Comparison of ENCODE assay signal across 10 mouse cellular contexts in the genomic region with DNA sequence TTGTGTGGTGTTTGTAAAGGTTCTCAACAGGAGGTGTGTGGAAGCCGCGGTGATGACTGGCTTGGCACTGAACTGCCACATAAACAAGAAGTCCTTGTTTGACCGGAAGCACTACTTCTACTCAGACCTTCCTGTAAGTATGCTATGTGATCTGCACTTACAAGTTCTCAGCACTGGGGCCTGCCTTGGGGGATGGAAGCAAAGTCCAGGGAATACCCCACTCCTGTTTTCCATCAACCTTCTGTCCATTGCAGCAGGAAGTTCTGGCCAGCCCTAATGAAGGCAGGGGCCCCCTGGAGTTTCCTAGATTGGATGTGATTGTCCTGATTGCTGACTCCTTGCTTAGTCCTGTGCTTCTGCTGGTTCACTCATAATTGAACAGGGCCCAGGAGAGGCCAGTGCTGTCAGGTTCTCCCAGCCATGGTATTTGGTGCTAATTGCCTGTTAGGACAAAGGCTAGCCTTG. TPM values are rescaled to one million over a fixed set of nuclear protein-coding genes. Genes with fewer than 3 reads are reported as not detected.
DNase-seq lines count a peak whose midpoint lies in the region; ATAC-seq lines count a peak whose summit lies in the region.
"Had no signal": no experiment of that assay in that cellular context is flagged by ENCODE, and none has a peak within 500 bp of the region (broad histone marks: within the 10 kb centered on the region; RNA-seq: fewer than 3 reads in every experiment).

No protein-coding gene starts in this region.

- H3K27me3 ChIP-seq in heart, embryonic 11.5 days (ENCODE audit: control insufficient read depth, insufficient read depth, low read length), result no peaks in the 10 kb centered on the region
- no peaks in the 10 kb centered on the region for H3K27me3 ChIP-seq in hindbrain, embryonic 15.5 days

- no peak for DNase-seq in heart, postnatal 14 days
- peak; percentile 16 for DNase-seq in urinary bladder, postnatal 14 days (ENCODE audit: low spot score)
- no peak for DNase-seq in urinary bladder, postnatal 4 days (ENCODE audit: low spot score in 2 of 2)
- no peak for DNase-seq in spleen, adult 18-20 months
- DNase-seq in kidney, adult 9 months, result no peak
- DNase-seq in kidney, postnatal 25 days, result no peak
- DNase-seq: gastrocnemius, postnatal 25 days had no signal

- H3K36me3 ChIP-seq in heart, embryonic 11.5 days (ENCODE audit: control insufficient read depth, insufficient read depth, low read length), result no peaks in the 10 kb centered on the region
- no peaks in the 10 kb centered on the region for H3K36me3 ChIP-seq in hindbrain, embryonic 15.5 days

- intact Hi-C loops in heart, postnatal 14 days (cut with DNase I), result no loop called here

- H3K9me3 ChIP-seq in heart, embryonic 11.5 days (replicated peaks; ENCODE audit: control insufficient read depth, low read length), result no peaks in the 10 kb centered on the region
- no peaks in the 10 kb centered on the region for H3K9me3 ChIP-seq in hindbrain, embryonic 15.5 days

- no peak overlapping the region for H3K9ac ChIP-seq in heart, embryonic 11.5 days (ENCODE audit: low read depth, low read length)
- no peak overlapping the region for H3K9ac ChIP-seq in hindbrain, embryonic 15.5 days

- 0 out of 2 replicates have a peak overlapping the region, but pooled peaks have one; percentile 3 for H3K4me2 ChIP-seq in heart, embryonic 11.5 days
- no peak overlapping the region for H3K4me2 ChIP-seq in hindbrain, embryonic 15.5 days
- H3K4me2 ChIP-seq: midbrain, embryonic 11.5 days had no signal

- no peak for ATAC-seq in heart, embryonic 11.5 days (replicated peaks; ENCODE audit: insufficient number of reproducible peaks, low FRiP score, low TSS enrichment)
- ATAC-seq in hindbrain, embryonic 15.5 days (ENCODE audit: low FRiP score, low read depth), result peak; percentile 68; the same call in 1 of the 2 replicates

- H3K4me3 ChIP-seq in heart, embryonic 11.5 days (ENCODE audit: low read depth, low read length), result no peak overlapping the region
- no peak overlapping the region for H3K4me3 ChIP-seq in hindbrain, embryonic 15.5 days

- WGBS in heart, embryonic 11.5 days (ENCODE audit: insufficient replicate concordance), result 24% methylated on average over 3 of the region's 3 CpGs
- WGBS in hindbrain, embryonic 15.5 days, result 54% methylated on average over 3 of the region's 3 CpGs

- peaks cover 22% of the 10 kb centered on the region for H3K4me1 ChIP-seq in heart, embryonic 11.5 days (ENCODE audit: control insufficient read depth, insufficient read depth, low read length)
- H3K4me1 ChIP-seq in hindbrain, embryonic 15.5 days (replicated peaks), result peaks cover 17% of the 10 kb centered on the region

- peak overlapping the region; percentile 71 for H3K27ac ChIP-seq in heart, embryonic 11.5 days (ENCODE audit: low read depth, low read length)
- H3K27ac ChIP-seq in hindbrain, embryonic 15.5 days (replicated peaks), result peak overlapping the region; percentile 5; the same call in 1 of the 2 replicates

RNA-seq across cellular contexts. Expression of gene Gatb, which starts 28.0 kb away (rescaled TPM):
- polyA plus RNA-seq in heart, embryonic 11.5 days (2014; fragmentation: Nextera tagmentation; extraction: Ambion mirVana), result 34.4 and 38.3 TPM in 2 replicates
- total RNA-seq in heart, postnatal 14 days (2021), result 10 to 100 TPM; 28.1 to 30.8 TPM
- 20.1 and 21.3 TPM in 2 replicates for polyA plus RNA-seq in hindbrain, embryonic 15.5 days (2015; fragmentation: Nextera tagmentation; extraction: Ambion mirVana)
